Mouse (Mus musculus) MEL (cell line): ENCODE results near the gene Bet1l.

Experiments used
- CTCF ChIP-seq, 3 experiments: IDR thresholded peaks in 2 of 3; conservative IDR thresholded peaks in 1 of 3; 2 replicates each; pipeline ENCODE4 v1.5.1; 2011 to 2012; ENCODE audit warnings: low read length in 3 of 3, low read depth in 2 of 3, mild to moderate bottlenecking in 2 of 3, improper control_type of control experiment in 1 of 3, inconsistent platforms in 1 of 3, mixed read lengths in 1 of 3, moderate library complexity in 1 of 3; ENCODE audit not compliant: control insufficient read depth in 1 of 3, insufficient read depth in 1 of 3, poor library complexity in 1 of 3, severe bottlenecking in 1 of 3
- KAT2A ChIP-seq: conservative IDR thresholded peaks from 2 replicates; pipeline ENCODE4 v1.6.1; 2012; ENCODE audit warnings: low read depth, low read length, improper control_type of control experiment, inconsistent platforms
- MAFK ChIP-seq: IDR thresholded peaks from 2 replicates; pipeline ENCODE4 v1.6.1; 2011; ENCODE audit warnings: low read depth, mild to moderate bottlenecking, low read length, improper control_type of control experiment, borderline replicate concordance
- MAX ChIP-seq: IDR thresholded peaks from 2 replicates; pipeline ENCODE4 v1.6.1; 2011; ENCODE audit warnings: low read length, improper control_type of control experiment
- POLR2A ChIP-seq, 2 experiments: IDR thresholded peaks; 2 replicates each; pipeline ENCODE4 v1.6.1; 2011 to 2012; ENCODE audit warnings: low read length in 2 of 2, mild to moderate bottlenecking in 2 of 2, control low read depth in 1 of 2, improper control_type of control experiment in 1 of 2, low read depth in 1 of 2, moderate library complexity in 1 of 2; ENCODE audit not compliant: control insufficient read depth in 1 of 2, insufficient read depth in 1 of 2, poor library complexity in 1 of 2
- ZC3H11A ChIP-seq: IDR thresholded peaks from 2 replicates; pipeline ENCODE4 v1.6.1; 2012; ENCODE audit warnings: low read depth, mild to moderate bottlenecking, inconsistent platforms, low read length, improper control_type of control experiment

DNA sequence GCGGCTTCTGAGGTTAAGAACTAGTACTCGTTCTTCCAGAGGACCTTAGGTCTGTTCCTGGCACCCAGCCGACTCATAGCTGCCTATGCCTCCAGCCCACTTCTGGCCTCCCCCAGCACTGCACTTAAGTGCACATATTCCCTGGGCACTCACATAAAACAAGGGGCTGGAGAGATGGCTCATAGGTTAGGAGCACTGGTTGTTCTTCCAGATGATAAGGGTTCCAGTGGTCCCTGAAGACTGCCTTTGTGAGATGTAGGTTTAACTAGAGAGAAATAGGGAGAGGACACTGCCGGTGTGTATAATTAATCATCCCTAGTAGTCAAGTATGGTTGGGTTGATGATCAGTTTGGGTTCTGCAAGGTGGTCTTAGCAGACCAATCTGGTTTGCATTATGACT lies 34.6 kb downstream of the Bet1l start:
- TF ChIP-seq MAX (no peak), POLR2A (IDR thresholded peaks at IDR 0.05; ENCODE audit: control insufficient read depth in 1 of 2, insufficient read depth in 1 of 2, low read depth in 1 of 2, low read length in 2 of 2, poor library complexity in 1 of 2) (no peak), CTCF (IDR thresholded peaks at IDR 0.05 in 2 of 3, conservative IDR thresholded peaks at IDR 0.05 in 1 of 3; ENCODE audit: control insufficient read depth in 1 of 3, insufficient read depth in 1 of 3, low read depth in 2 of 3, low read length in 3 of 3, poor library complexity in 1 of 3, severe bottlenecking in 1 of 3) (no peak), MAFK (no peak), KAT2A (no peak), ZC3H11A (no peak)
